Comparison of ENCODE assay signal across 8 mouse cellular contexts in the genomic region with DNA sequence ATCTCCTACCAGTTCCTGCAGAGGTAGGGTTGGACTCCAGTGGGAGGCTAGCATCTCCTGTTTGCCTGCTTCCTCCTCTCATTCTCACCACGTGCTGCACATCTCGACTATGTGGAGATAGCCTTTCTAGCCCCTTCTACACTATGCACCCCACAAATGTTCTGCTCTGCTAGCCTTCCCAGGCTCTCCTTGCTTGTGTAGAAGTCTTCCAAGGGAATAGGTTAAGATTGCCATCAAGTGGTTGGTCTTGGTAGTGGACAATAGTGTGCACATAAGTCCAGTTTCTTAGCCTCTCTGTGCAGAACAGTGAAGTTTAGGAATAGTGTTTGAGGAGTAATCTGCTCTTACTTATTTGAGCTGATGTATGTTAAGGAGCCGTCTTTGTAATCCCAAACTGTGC.
A peak's percentile ranks its signal among the peaks of the same experiment; 100 is the strongest.
DNase-seq lines count a peak whose midpoint lies in the region; ATAC-seq lines count a peak whose summit lies in the region.

No protein-coding gene starts in this region.

- peak; percentile 55 for DNase-seq in hindbrain, embryonic 11.5 days (ENCODE audit: low spot score)
- DNase-seq in 3T3-L1 (ENCODE audit: low read depth, low spot score), result peak; percentile 70
- DNase-seq in Muller cell, postnatal 12 days (ENCODE audit: inconsistent ontology term), result peak; percentile 29
- peak; percentile 76 for DNase-seq in embryo, embryonic 10.5 days (ENCODE audit: low spot score)
- no peak for DNase-seq in spleen, adult 18-20 months

- H3K27me3 ChIP-seq in hindbrain, embryonic 11.5 days (ENCODE audit: control insufficient read depth, insufficient read depth, low read length), result no peaks in the 10 kb centered on the region
- no peaks in the 10 kb centered on the region for H3K27me3 ChIP-seq in hindbrain, embryonic 13.5 days
- no peaks in the 10 kb centered on the region for H3K27me3 ChIP-seq in kidney, embryonic 16.5 days (ENCODE audit: insufficient read depth, low read length)

- no peaks in the 10 kb centered on the region for H3K4me1 ChIP-seq in hindbrain, embryonic 11.5 days (replicated peaks; ENCODE audit: control insufficient read depth, insufficient read depth, low read length)
- peaks cover 12% of the 10 kb centered on the region; the same call in 1 of the 2 replicates for H3K4me1 ChIP-seq in hindbrain, embryonic 13.5 days (replicated peaks)
- peaks cover 5% of the 10 kb centered on the region; the same call in 1 of the 2 replicates for H3K4me1 ChIP-seq in kidney, embryonic 16.5 days (ENCODE audit: insufficient read depth, low read length)

- WGBS in hindbrain, embryonic 11.5 days, result 65% methylated on average over 3 of the region's 3 CpGs
- WGBS in hindbrain, embryonic 13.5 days, result 72% methylated on average over 3 of the region's 3 CpGs
- WGBS in kidney, embryonic 16.5 days, result 40% methylated on average over 3 of the region's 3 CpGs

- no peaks in the 10 kb centered on the region for H3K9me3 ChIP-seq in hindbrain, embryonic 11.5 days (ENCODE audit: control insufficient read depth, low read length)
- no peaks in the 10 kb centered on the region for H3K9me3 ChIP-seq in hindbrain, embryonic 13.5 days
- H3K9me3 ChIP-seq in kidney, embryonic 16.5 days (ENCODE audit: low read length), result no peaks in the 10 kb centered on the region

- no peak overlapping the region for H3K4me3 ChIP-seq in hindbrain, embryonic 11.5 days (ENCODE audit: low read depth, low read length)
- no peak overlapping the region for H3K4me3 ChIP-seq in hindbrain, embryonic 13.5 days
- no peak overlapping the region for H3K4me3 ChIP-seq in kidney, embryonic 16.5 days (ENCODE audit: low read length)

- H3K36me3 ChIP-seq in hindbrain, embryonic 11.5 days (ENCODE audit: control insufficient read depth, insufficient read depth, low read length), result no peaks in the 10 kb centered on the region
- no peaks in the 10 kb centered on the region for H3K36me3 ChIP-seq in hindbrain, embryonic 13.5 days
- no peaks in the 10 kb centered on the region for H3K36me3 ChIP-seq in kidney, embryonic 16.5 days (ENCODE audit: insufficient read depth, low read length)

- no peak overlapping the region for H3K27ac ChIP-seq in hindbrain, embryonic 11.5 days (ENCODE audit: low read depth, low read length)
- no peak overlapping the region for H3K27ac ChIP-seq in hindbrain, embryonic 13.5 days
- no peak overlapping the region for H3K27ac ChIP-seq in kidney, embryonic 16.5 days (ENCODE audit: low read length)

- no peak for ATAC-seq in hindbrain, embryonic 11.5 days (ENCODE audit: low FRiP score)
- no peak for ATAC-seq in hindbrain, embryonic 13.5 days (ENCODE audit: low FRiP score)
- ATAC-seq in kidney, embryonic 16.5 days (ENCODE audit: low FRiP score, low TSS enrichment), result 0 out of 2 replicates have a peak, but pooled peaks have one; percentile 65
- peak; percentile 55 for ATAC-seq in megakaryocyte progenitor cell, adult 5-6 weeks (replicated peaks; ENCODE audit: poor library complexity)

- no peak overlapping the region for H3K4me2 ChIP-seq in hindbrain, embryonic 11.5 days (replicated peaks; ENCODE audit: low read depth, low read length)
- H3K4me2 ChIP-seq in hindbrain, embryonic 13.5 days, result no peak overlapping the region
- no peak overlapping the region for H3K4me2 ChIP-seq in kidney, embryonic 16.5 days (replicated peaks; ENCODE audit: low read depth, low read length)

- H3K9ac ChIP-seq in hindbrain, embryonic 11.5 days (ENCODE audit: low read depth, low read length), result no peak overlapping the region
- no peak overlapping the region for H3K9ac ChIP-seq in hindbrain, embryonic 13.5 days
- H3K9ac ChIP-seq in kidney, embryonic 16.5 days (replicated peaks; ENCODE audit: low read length), result no peak overlapping the region

Comparison
In these comparisons a context has a peak if more than half of its experiments do, and no peak if none do; other contexts are left out.
1. ATAC-seq: peak in kidney, embryonic 16.5 days (single experiment) and megakaryocyte progenitor cell, adult 5-6 weeks (single experiment); none in hindbrain, embryonic 11.5 days (single experiment) and hindbrain, embryonic 13.5 days (single experiment).
2. DNase-seq: peak in hindbrain, embryonic 11.5 days (single experiment), 3T3-L1 (single experiment), Muller cell, postnatal 12 days (single experiment) and embryo, embryonic 10.5 days (single experiment); none in spleen, adult 18-20 months (0 of 2).